Mouse (Mus musculus): ENCODE results near the gene Plekha8.

The Plekha8 gene

GRCm38 (mm10) chr6:54643181-54643580, 48.3 kb downstream of the Plekha8 start:
- no peak for DNase-seq (ENCODE audit: low spot score in 2 of 2)

GRCm38 (mm10) chr6:54655471-54656095, 60.7 kb downstream of the Plekha8 start:
- DNase-seq (ENCODE audit: low spot score in 2 of 2), result no peak

- DNase-seq (ENCODE audit: low spot score in 2 of 2), result no peak
Observed at GRCm38 (mm10) chr6:54657861-54658260, 63.0 kb downstream of the Plekha8 start.

- DNase-seq (ENCODE audit: low spot score in 2 of 2), result no peak
Observed at GRCm38 (mm10) chr6:54669868-54670267, 75.0 kb downstream of the Plekha8 start.

- DNase-seq (ENCODE audit: low spot score in 2 of 2), result no peak
Observed at GRCm38 (mm10) chr6:54672901-54673300, 78.0 kb downstream of the Plekha8 start.

- no peak for DNase-seq (ENCODE audit: low spot score in 2 of 2)
Observed at GRCm38 (mm10) chr6:54679686-54680085, 84.8 kb downstream of the Plekha8 start.

- peak; percentile 96 for DNase-seq (ENCODE audit: low spot score in 2 of 2)
Observed at GRCm38 (mm10) chr6:54680891-54681745, 86.2 kb downstream of the Plekha8 start, which contains the start of gene Mturn. Gene Mturn, plus strand, starts transcription at chr6:54681624.

GRCm38 (mm10) chr6:54681746-54682428, 87.0 kb downstream of the Plekha8 start:
- DNase-seq (ENCODE audit: low spot score in 2 of 2), result no peak

GRCm38 (mm10) chr6:54684085-54684484, 89.2 kb downstream of the Plekha8 start:
- DNase-seq (ENCODE audit: low spot score in 2 of 2), result no peak

- DNase-seq (ENCODE audit: low spot score in 2 of 2), result no peak
Observed at GRCm38 (mm10) chr6:54685103-54685502, 90.2 kb downstream of the Plekha8 start.

GRCm38 (mm10) chr6:54685716-54686395, 90.9 kb downstream of the Plekha8 start:
- DNase-seq (ENCODE audit: low spot score in 2 of 2), result no peak

- DNase-seq (ENCODE audit: low spot score in 2 of 2), result no peak
Observed at GRCm38 (mm10) chr6:54686946-54687737, 92.2 kb downstream of the Plekha8 start.

- DNase-seq (ENCODE audit: low spot score in 2 of 2), result no peak
Observed at GRCm38 (mm10) chr6:54688467-54689323, 93.8 kb downstream of the Plekha8 start.

- no peak for DNase-seq (ENCODE audit: low spot score in 2 of 2)
Observed at GRCm38 (mm10) chr6:54689686-54690085, 94.8 kb downstream of the Plekha8 start.

- DNase-seq (ENCODE audit: low spot score in 2 of 2), result peak in 1 of 2 experiments; percentile 28
Observed at GRCm38 (mm10) chr6:54690838-54691237, 95.9 kb downstream of the Plekha8 start.

GRCm38 (mm10) chr6:54691368-54692116, 96.6 kb downstream of the Plekha8 start:
- no peak for DNase-seq (ENCODE audit: low spot score in 2 of 2)

- DNase-seq (ENCODE audit: low spot score in 2 of 2), result no peak
Observed at GRCm38 (mm10) chr6:54692201-54692600, 97.3 kb downstream of the Plekha8 start.

GRCm38 (mm10) chr6:54693286-54693685, 98.4 kb downstream of the Plekha8 start:
- no peak for DNase-seq (ENCODE audit: low spot score in 2 of 2)

Measured in frontal cortex, postnatal 36 days (tissue).